8 mouse cellular contexts compared by ENCODE assay signal in the genomic region with DNA sequence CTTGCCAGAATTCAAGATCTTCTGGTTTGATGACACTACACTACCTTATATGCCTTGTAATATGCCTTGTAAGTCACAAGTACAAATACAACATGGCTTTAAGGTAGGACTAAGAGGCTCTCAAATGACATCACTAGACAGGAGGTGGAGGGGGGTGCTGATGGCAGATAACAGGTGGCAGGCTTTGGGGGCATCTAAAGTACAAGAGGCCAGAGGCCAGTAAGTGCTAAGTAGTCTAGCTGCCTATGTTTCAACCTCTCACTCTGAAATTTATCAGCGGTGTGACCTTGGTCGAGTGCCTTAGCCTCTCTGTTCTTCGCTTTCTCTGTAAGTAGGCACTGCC. TPM values are rescaled to one million over a fixed set of nuclear protein-coding genes. Genes with fewer than 3 reads are reported as not detected.
DNase-seq lines count a peak whose midpoint lies in the region; ATAC-seq and TF ChIP-seq lines count a peak whose summit lies in the region.

No protein-coding gene starts in this region.

- peak overlapping the region; percentile 91; the same call in 1 of the 2 replicates for H3K27ac ChIP-seq in heart, embryonic 12.5 days (ENCODE audit: poor library complexity, severe bottlenecking)
- H3K27ac ChIP-seq in CH12.LX (ENCODE audit: insufficient read depth, low read depth), result peak overlapping the region; percentile 63; the same call in 1 of the 2 replicates
- H3K27ac ChIP-seq in liver, embryonic 14.5 days, result peak overlapping the region; percentile 67

- TF ChIP-seq RAD21 in CH12.LX (IDR thresholded peaks at IDR 0.05; ENCODE audit: low read depth, low read length), result no peak

- intact Hi-C loops in heart, postnatal 10 days (cut with DNase I), result loop anchor here (2.0 kb wide), 1 partner anchor 31 kb away; no protein-coding TSS in a partner anchor

- peaks cover 56% of the 10 kb centered on the region for H3K79me2 ChIP-seq in CH12.LX (replicated peaks; ENCODE audit: control insufficient read depth, extremely low read depth, insufficient read depth, poor library complexity, severe bottlenecking)

- H3K4me3 ChIP-seq in heart, embryonic 12.5 days, result peak overlapping the region; percentile 96
- H3K4me3 ChIP-seq in CH12.LX (replicated peaks in 1 of 3; ENCODE audit: low read depth in 2 of 3, low read length in 2 of 3, poor library complexity in 1 of 3), result peak overlapping the region; percentile 89 to 94 (median 91)
- H3K4me3 ChIP-seq in liver, embryonic 14.5 days (ENCODE audit: insufficient read depth in 1 of 2, low read depth in 2 of 2, low read length in 2 of 2), result peak overlapping the region; percentile 93 to 96

- TF ChIP-seq EP300 in CH12.LX (IDR thresholded peaks at IDR 0.05; ENCODE audit: low read length), result no peak
- no peak for TF ChIP-seq EP300 in liver, embryonic 14.5 days (IDR thresholded peaks at IDR 0.05; ENCODE audit: low read depth)

- TF ChIP-seq POLR2A in CH12.LX (IDR thresholded peaks at IDR 0.05; ENCODE audit: low read depth, low read length), result no peak

- dilution Hi-C loops in CH12.LX (cut with MboI; ENCODE audit: extremely low pct_ligation_motif_present, extremely low pct_unique_long_range_greater_than_20kb, low sequenced_read_pairs), result no loop called here

- H3K9ac ChIP-seq in heart, embryonic 12.5 days, result peak overlapping the region; percentile 98
- H3K9ac ChIP-seq in CH12.LX (ENCODE audit: insufficient read depth, low read depth), result peak overlapping the region; percentile 97
- peak overlapping the region; percentile 95 for H3K9ac ChIP-seq in liver, embryonic 14.5 days (replicated peaks)

- no peaks in the 10 kb centered on the region for H3K27me3 ChIP-seq in heart, embryonic 12.5 days (replicated peaks)
- H3K27me3 ChIP-seq in CH12.LX (replicated peaks), result no peaks in the 10 kb centered on the region
- H3K27me3 ChIP-seq in liver, embryonic 14.5 days (ENCODE audit: control insufficient read depth, insufficient read depth, low read length), result no peaks in the 10 kb centered on the region

- no peak for DNase-seq in heart, postnatal 10 days
- no peak for DNase-seq in CH12.LX (ENCODE audit: extremely low read depth)
- DNase-seq in liver, embryonic 14.5 days (ENCODE audit: low read depth in 3 of 3, low spot score in 3 of 3), result no peak
- DNase-seq in ovary, postnatal 14 days (ENCODE audit: low spot score), result no peak
- DNase-seq in right cerebral cortex, postnatal 36 days (ENCODE audit: low spot score in 2 of 2), result no peak
- DNase-seq in kidney, adult 18-20 months, result no peak

- in situ Hi-C loops in CH12.LX (cut with MboI; ENCODE audit: low pct_ligation_motif_present, low pct_unique_long_range_greater_than_20kb, low sequenced_read_pairs), result no loop called here

- H3K4me1 ChIP-seq in heart, embryonic 12.5 days (replicated peaks), result peaks cover 38% of the 10 kb centered on the region
- peaks cover 19 to 43% of the 10 kb centered on the region in 2 experiments for H3K4me1 ChIP-seq in CH12.LX (ENCODE audit: control insufficient read depth in 1 of 2, insufficient read depth in 2 of 2)
- H3K4me1 ChIP-seq in liver, embryonic 14.5 days (replicated peaks; ENCODE audit: control insufficient read depth in 2 of 2, insufficient read depth in 2 of 2, low read length in 1 of 2), result peaks cover 14 to 25% of the 10 kb centered on the region in 2 experiments

- no peak for TF ChIP-seq CTCF in CH12.LX (conservative IDR thresholded peaks at IDR 0.05 in 1 of 2, IDR thresholded peaks at IDR 0.05 in 1 of 2; ENCODE audit: low read depth in 2 of 2, low read length in 2 of 2)
- no peak for TF ChIP-seq CTCF in liver, embryonic 14.5 days (IDR thresholded peaks at IDR 0.05; ENCODE audit: low read depth)

- whole genome bisulfite sequencing in heart, embryonic 12.5 days, result 2% methylated on average over 3 of the region's 3 CpGs
- 2% methylated on average over 3 of the region's 3 CpGs for WGBS in liver, embryonic 14.5 days (ENCODE audit: insufficient replicate concordance)

- no peaks in the 10 kb centered on the region for H3K9me3 ChIP-seq in heart, embryonic 12.5 days (replicated peaks)
- no peaks in the 10 kb centered on the region for H3K9me3 ChIP-seq in CH12.LX (replicated peaks; ENCODE audit: low read length)
- H3K9me3 ChIP-seq in liver, embryonic 14.5 days (ENCODE audit: control insufficient read depth, low read length), result no peaks in the 10 kb centered on the region

- no peak for ATAC-seq in heart, embryonic 12.5 days (ENCODE audit: insufficient number of reproducible peaks, low FRiP score)
- 0 out of 2 replicates have a peak, but pooled peaks have one; percentile 28 for ATAC-seq in erythroid progenitor cell, adult 5-6 weeks (replicated peaks; ENCODE audit: low FRiP score, poor library complexity, severe bottlenecking)
- ATAC-seq in liver, embryonic 14.5 days (ENCODE audit: insufficient read depth), result no peak

- H3K4me2 ChIP-seq in heart, embryonic 12.5 days, result peak overlapping the region; percentile 93
- peak overlapping the region; percentile 91 for H3K4me2 ChIP-seq in CH12.LX (ENCODE audit: insufficient read depth, low read depth, poor library complexity, severe bottlenecking)
- peak overlapping the region; percentile 79 for H3K4me2 ChIP-seq in liver, embryonic 14.5 days (ENCODE audit: low read depth)

- H3K36me3 ChIP-seq in heart, embryonic 12.5 days, result peaks cover 3% of the 10 kb centered on the region; the same call in 1 of the 2 replicates
- H3K36me3 ChIP-seq in CH12.LX (replicated peaks in 1 of 2; ENCODE audit: control insufficient read depth in 1 of 2, insufficient read depth in 1 of 2, low read length in 1 of 2), result peaks cover 6 to 30% of the 10 kb centered on the region in 2 experiments
- H3K36me3 ChIP-seq in liver, embryonic 14.5 days (replicated peaks; ENCODE audit: control insufficient read depth, insufficient read depth, low read depth), result no peaks in the 10 kb centered on the region

TF ChIP-seq in CH12.LX, 34 proteins besides CTCF, POLR2A, EP300 and RAD21:
- TF ChIP-seq RCOR1 (conservative IDR thresholded peaks at IDR 0.05; ENCODE audit: low read depth, low read length), result no peak
- no peak for TF ChIP-seq USF1 (IDR thresholded peaks at IDR 0.05; ENCODE audit: low read depth, low read length)
- TF ChIP-seq JUND (conservative IDR thresholded peaks at IDR 0.05; ENCODE audit: low read depth, low read length), result no peak
- TF ChIP-seq POLR2AphosphoS2 (IDR thresholded peaks at IDR 0.05; ENCODE audit: low read depth, low read length), result no peak
- TF ChIP-seq NELFE (IDR thresholded peaks at IDR 0.05; ENCODE audit: low read depth, low read length), result no peak
- TF ChIP-seq ETS1 (conservative IDR thresholded peaks at IDR 0.05; ENCODE audit: low read depth, low read length), result no peak
- TF ChIP-seq MEF2A (IDR thresholded peaks at IDR 0.05; ENCODE audit: borderline replicate concordance, low read depth, low read length), result no peak
- TF ChIP-seq ZNF384 (IDR thresholded peaks at IDR 0.05; ENCODE audit: low read depth, low read length), result no peak

RNA-seq across cellular contexts. Expression of gene Rab7, which starts 0.9 kb away (rescaled TPM):
- 202 and 207 TPM in 2 replicates for polyA plus RNA-seq in heart, embryonic 12.5 days (2016; fragmentation: Nextera tagmentation; extraction: Ambion mirVana)
- 100 to 1,000 TPM; 263 to 282 TPM for total RNA-seq in heart, postnatal 10 days (2021)
- total RNA-seq in CH12.LX (2012; rRNA removed) (58.6 and 64.1 TPM in 2 replicates), CH12.LX (2014; rRNA removed) (56.4 and 68.9 TPM in 2 replicates)
- 361 and 367 TPM in 2 replicates for polyA plus RNA-seq in CH12.LX (2012; ENCODE audit: insufficient read length, low read depth)
- 119 and 121 TPM in 2 replicates for total RNA-seq in erythroid progenitor cell, adult 5-6 weeks (2015; ENCODE audit: low replicate concordance)
- total RNA-seq in erythroid progenitor cell, adult 5-6 weeks (2017; ENCODE audit: low replicate concordance), result 34.7 and 43.0 TPM in 2 replicates
- 64.8 and 76.7 TPM in 2 replicates for polyA plus RNA-seq in liver, embryonic 14.5 days (2012; rRNA removed)
- polyA plus RNA-seq in liver, embryonic 14.5 days (2014; fragmentation: Nextera tagmentation; extraction: Ambion mirVana), result 110 and 119 TPM in 2 replicates

RNA-seq across cellular contexts. Expression of gene Rpn1, which starts 40.1 kb away (rescaled TPM):
- 225 and 227 TPM in 2 replicates for polyA plus RNA-seq in heart, embryonic 12.5 days (2016; fragmentation: Nextera tagmentation; extraction: Ambion mirVana)
- 100 to 1,000 TPM; 111 to 128 TPM for total RNA-seq in heart, postnatal 10 days (2021)
- total RNA-seq in CH12.LX (2012; rRNA removed) (260 and 327 TPM in 2 replicates), CH12.LX (2014; rRNA removed) (299 and 366 TPM in 2 replicates)
- polyA plus RNA-seq in CH12.LX (2012; ENCODE audit: insufficient read length, low read depth), result 320 and 339 TPM in 2 replicates
- total RNA-seq in erythroid progenitor cell, adult 5-6 weeks (2015; ENCODE audit: low replicate concordance), result 27.8 and 41.9 TPM in 2 replicates
- 31.4 and 37.1 TPM in 2 replicates for total RNA-seq in erythroid progenitor cell, adult 5-6 weeks (2017; ENCODE audit: low replicate concordance)
- polyA plus RNA-seq in liver, embryonic 14.5 days (2012; rRNA removed), result 75.9 and 81.7 TPM in 2 replicates
- polyA plus RNA-seq in liver, embryonic 14.5 days (2014; fragmentation: Nextera tagmentation; extraction: Ambion mirVana), result 169 and 172 TPM in 2 replicates
